Mouse (Mus musculus) stomach, embryonic 14.5 days (tissue): ENCODE measurements around the gene Kmt5b. TPM values are rescaled to one million over a fixed set of nuclear protein-coding genes. Genes with fewer than 3 reads are reported as not detected.

Experiments
- ATAC-seq: fragments of 200-750 bp; cut with Nextera tagmentation; 2 replicates; pipeline ENCODE4 v1.8.0; 2017; ENCODE audit warnings: low read depth, moderate TSS enrichment; ENCODE audit not compliant: insufficient number of reproducible peaks, insufficient read depth, low FRiP score
- H3K27ac ChIP-seq: fragments of 300-500 bp; sonication (generic); 2 replicates; pipeline ENCODE4 v1.5.1; 2014; ENCODE audit warnings: mild to moderate bottlenecking, low read length, moderate library complexity, mixed read lengths
- H3K27me3 ChIP-seq: fragments of 300-500 bp; sonication (generic); 2 replicates; pipeline ENCODE4 v1.6.1; 2014; ENCODE audit warnings: low read length, control low read depth, mixed read lengths; ENCODE audit not compliant: control insufficient read depth, insufficient read depth
- H3K36me3 ChIP-seq: fragments of 300-500 bp; sonication (generic); 2 replicates; pipeline ENCODE4 v1.6.1; 2014; ENCODE audit warnings: mild to moderate bottlenecking, control low read depth, low read length, moderate library complexity, mixed read lengths; ENCODE audit not compliant: control insufficient read depth, insufficient read depth
- H3K4me1 ChIP-seq: fragments of 300-500 bp; sonication (generic); 2 replicates; pipeline ENCODE4 v1.6.1; 2014; ENCODE audit warnings: low read length, control low read depth, mixed read lengths; ENCODE audit not compliant: control insufficient read depth, insufficient read depth
- H3K4me2 ChIP-seq: fragments of 300-500 bp; sonication (generic); replicated peaks from 2 replicates; pipeline ENCODE4 v1.6.1; 2014; ENCODE audit warnings: low read depth, low read length, control low read depth
- H3K4me3 ChIP-seq: fragments of 300-500 bp; sonication (generic); 2 replicates; pipeline ENCODE4 v1.5.1; 2014; ENCODE audit warnings: low read depth, low read length, control low read depth
- H3K9ac ChIP-seq: fragments of 300-500 bp; sonication (generic); replicated peaks from 2 replicates; pipeline ENCODE4 v1.6.1; 2014; ENCODE audit warnings: low read depth, mild to moderate bottlenecking, control low read depth, low read length, moderate library complexity, mixed read lengths
- H3K9me3 ChIP-seq: fragments of 300-500 bp; sonication (generic); 2 replicates; pipeline ENCODE4 v1.6.1; 2016; ENCODE audit warnings: low read depth, low read length, control low read depth; ENCODE audit not compliant: control insufficient read depth
- WGBS: fragments of 180-500 bp; shearing (Covaris S2); extraction: QIAGEN DNeasy Blood & Tissue Kit; methylation state at CpG from one replicate; pipeline ENCODE4 v1.1.7; 2014; 5-methylcytosine and 5-hydroxymethylcytosine counted together
- polyA plus RNA-seq: library from polyadenylated mRNA; unstranded; fragments of >200 nt; fragmentation: Nextera tagmentation; extraction: Ambion mirVana; gene quantifications from 2 replicates; pipeline ENCODE4 v1.2.1, GENCODE M21; 2014

The Kmt5b gene
- polyA plus RNA-seq, 1 experiment from 2014 or later, result 41.5 TPM

GRCm38 (mm10) chr19:3790077-3790476 lies 22.9 kb downstream of the Kmt5b start:
- H3K36me3 ChIP-seq, result peaks cover 32% of the 10 kb centered on the region
- H3K9ac ChIP-seq, result no peak overlapping the region
- H3K4me3 ChIP-seq, result no peak overlapping the region
- no peak overlapping the region for H3K4me2 ChIP-seq
- WGBS, result 75% methylated on average over 1 of the region's 1 CpGs
- H3K4me1 ChIP-seq, result no peaks in the 10 kb centered on the region
- no peaks in the 10 kb centered on the region for H3K9me3 ChIP-seq
- H3K27ac ChIP-seq, result no peak overlapping the region
- no peaks in the 10 kb centered on the region for H3K27me3 ChIP-seq
- ATAC-seq, result no peak

GRCm38 (mm10) chr19:3805526-3805925 lies 38.3 kb downstream of the Kmt5b start:
- no peak for ATAC-seq
- Histone ChIP-seq H3K27me3 (no peaks in the 10 kb centered on the region), H3K36me3 (peaks cover 75% of the 10 kb centered on the region), H3K9ac (no peak overlapping the region), H3K27ac (no peak overlapping the region), H3K4me1 (no peaks in the 10 kb centered on the region), H3K4me2 (no peak overlapping the region), H3K9me3 (no peaks in the 10 kb centered on the region), H3K4me3 (no peak overlapping the region)
- WGBS, result 90% methylated on average over 7 of the region's 7 CpGs

GRCm38 (mm10) chr19:3810536-3811233 lies 43.5 kb downstream of the Kmt5b start:
- 92% methylated on average over 10 of the region's 10 CpGs for WGBS
- Histone ChIP-seq H3K27ac (no peak overlapping the region), H3K27me3 (no peaks in the 10 kb centered on the region), H3K4me1 (no peaks in the 10 kb centered on the region), H3K4me2 (no peak overlapping the region), H3K9me3 (no peaks in the 10 kb centered on the region), H3K36me3 (peaks cover 53% of the 10 kb centered on the region), H3K9ac (no peak overlapping the region), H3K4me3 (no peak overlapping the region)
- no peak for ATAC-seq

GRCm38 (mm10) chr19:3814461-3814860 lies 47.2 kb downstream of the Kmt5b start:
- 91% methylated on average over 10 of the region's 10 CpGs for WGBS
- no peaks in the 10 kb centered on the region for H3K9me3 ChIP-seq
- no peak overlapping the region for H3K9ac ChIP-seq
- H3K4me1 ChIP-seq, result no peaks in the 10 kb centered on the region
- no peaks in the 10 kb centered on the region for H3K27me3 ChIP-seq
- H3K4me3 ChIP-seq, result no peak overlapping the region
- H3K27ac ChIP-seq, result no peak overlapping the region
- peaks cover 41% of the 10 kb centered on the region for H3K36me3 ChIP-seq
- no peak for ATAC-seq
- H3K4me2 ChIP-seq, result no peak overlapping the region

GRCm38 (mm10) chr19:3815824-3816223 lies 48.6 kb downstream of the Kmt5b start:
- no peaks in the 10 kb centered on the region for H3K4me1 ChIP-seq
- no peak overlapping the region for H3K9ac ChIP-seq
- H3K36me3 ChIP-seq, result peaks cover 28% of the 10 kb centered on the region
- ATAC-seq, result no peak
- no peak overlapping the region for H3K27ac ChIP-seq
- no peak overlapping the region for H3K4me3 ChIP-seq
- WGBS, result 77% methylated on average over 12 of the region's 12 CpGs
- no peak overlapping the region for H3K4me2 ChIP-seq
- no peaks in the 10 kb centered on the region for H3K9me3 ChIP-seq
- H3K27me3 ChIP-seq, result no peaks in the 10 kb centered on the region

GRCm38 (mm10) chr19:3819080-3819479 lies 51.9 kb downstream of the Kmt5b start:
- no peaks in the 10 kb centered on the region for H3K4me1 ChIP-seq
- 62% methylated on average over 2 of the region's 2 CpGs for WGBS

GRCm38 (mm10) chr19:3819899-3820444 lies 52.8 kb downstream of the Kmt5b start:
- Histone ChIP-seq H3K27me3 (no peaks in the 10 kb centered on the region), H3K4me3 (no peak overlapping the region), H3K9ac (no peak overlapping the region), H3K36me3 (peaks cover 15% of the 10 kb centered on the region), H3K4me1 (no peaks in the 10 kb centered on the region), H3K9me3 (no peaks in the 10 kb centered on the region), H3K4me2 (no peak overlapping the region), H3K27ac (no peak overlapping the region)
- WGBS, result 60% methylated on average over 2 of the region's 2 CpGs
- no peak for ATAC-seq

More at GRCm38 (mm10) chr19:3819080-3819479, 51.9 kb downstream of the Kmt5b start:
- H3K27ac ChIP-seq, result no peak overlapping the region
- H3K9me3 ChIP-seq, result no peaks in the 10 kb centered on the region
- no peak for ATAC-seq
- no peaks in the 10 kb centered on the region for H3K27me3 ChIP-seq
- H3K4me3 ChIP-seq, result no peak overlapping the region
- H3K4me2 ChIP-seq, result no peak overlapping the region
- H3K9ac ChIP-seq, result no peak overlapping the region
- H3K36me3 ChIP-seq, result peaks cover 24% of the 10 kb centered on the region

GRCm38 (mm10) chr19:3825044-3825443 lies 57.8 kb downstream of the Kmt5b start:
- Histone ChIP-seq H3K36me3 (no peaks in the 10 kb centered on the region), H3K9ac (no peak overlapping the region), H3K4me1 (no peaks in the 10 kb centered on the region), H3K9me3 (no peaks in the 10 kb centered on the region), H3K4me3 (no peak overlapping the region), H3K4me2 (no peak overlapping the region), H3K27me3 (no peaks in the 10 kb centered on the region), H3K27ac (no peak overlapping the region)
- no peak for ATAC-seq

- Histone ChIP-seq H3K9ac (no peak overlapping the region), H3K4me2 (no peak overlapping the region), H3K9me3 (no peaks in the 10 kb centered on the region), H3K27ac (no peak overlapping the region), H3K36me3 (no peaks in the 10 kb centered on the region), H3K27me3 (no peaks in the 10 kb centered on the region), H3K4me1 (no peaks in the 10 kb centered on the region), H3K4me3 (no peak overlapping the region)
- no peak for ATAC-seq
- 86% methylated on average over 3 of the region's 3 CpGs for WGBS
These were observed 62.6 kb downstream of the Kmt5b start for GRCm38 (mm10) chr19:3829863-3830262.
